Mouse (Mus musculus) forebrain, embryonic 13.5 days (tissue): ENCODE results near the gene Mfap4. TPM values are rescaled to one million over a fixed set of nuclear protein-coding genes. Genes with fewer than 3 reads are reported as not detected.

ENCODE experiments used
- ATAC-seq: fragments of 200-750 bp; cut with Nextera tagmentation; 2 replicates; pipeline ENCODE4 v1.8.0; 2017
- H3K27ac ChIP-seq: fragments of 300-500 bp; sonication (generic); 2 replicates; pipeline ENCODE4 v1.5.1; 2015; ENCODE audit warnings: inconsistent platforms, mild to moderate bottlenecking, moderate library complexity
- H3K27me3 ChIP-seq: fragments of 300-500 bp; sonication (generic); 2 replicates; pipeline ENCODE4 v1.6.1; 2015; ENCODE audit warnings: mild to moderate bottlenecking, inconsistent platforms
- H3K36me3 ChIP-seq: fragments of 300-500 bp; sonication (generic); 2 replicates; pipeline ENCODE4 v1.6.1; 2015; ENCODE audit warnings: mild to moderate bottlenecking, inconsistent platforms; ENCODE audit not compliant: poor library complexity, severe bottlenecking
- H3K4me1 ChIP-seq: fragments of 300-500 bp; sonication (generic); 2 replicates; pipeline ENCODE4 v1.6.1; 2015; ENCODE audit warnings: inconsistent platforms
- H3K4me2 ChIP-seq: fragments of 300-500 bp; sonication (generic); 2 replicates; pipeline ENCODE4 v1.6.1; 2015; ENCODE audit warnings: inconsistent platforms, mild to moderate bottlenecking, moderate library complexity
- H3K4me3 ChIP-seq: fragments of 300-500 bp; sonication (generic); 2 replicates; pipeline ENCODE4 v1.5.1; 2015; ENCODE audit warnings: mild to moderate bottlenecking, inconsistent platforms
- H3K9ac ChIP-seq: fragments of 300-500 bp; sonication (generic); 2 replicates; pipeline ENCODE4 v1.6.1; 2015; ENCODE audit warnings: mild to moderate bottlenecking, inconsistent platforms
- H3K9me3 ChIP-seq: fragments of 300-500 bp; sonication (generic); replicated peaks from 2 replicates; pipeline ENCODE4 v1.6.1; 2016; ENCODE audit warnings: inconsistent platforms
- WGBS: fragments of 180-500 bp; shearing (Covaris S2); methylation state at CpG from one replicate; pipeline ENCODE4 v1.1.7; 2015; 5-methylcytosine and 5-hydroxymethylcytosine counted together
- polyA plus RNA-seq: library from polyadenylated mRNA; unstranded; fragments of >200 nt; fragmentation: Nextera tagmentation; extraction: Ambion mirVana; gene quantifications from 2 replicates; pipeline ENCODE4 v1.2.1, GENCODE M21; 2015

Mfap4 gene
- polyA plus RNA-seq, 1 experiment from 2014 or later = 56.9 TPM

- Histone ChIP-seq H3K4me1 (peaks cover 33% of the 10 kb centered on the region), H3K9ac (no peak overlapping the region), H3K9me3 (no peaks in the 10 kb centered on the region), H3K4me2 (no peak overlapping the region), H3K27ac (no peak overlapping the region), H3K4me3 (no peak overlapping the region), H3K27me3 (no peaks in the 10 kb centered on the region), H3K36me3 (peaks cover 21% of the 10 kb centered on the region)
- no peak for ATAC-seq
- 88% methylated on average over 2 of the region's 2 CpGs for WGBS
Measured at GRCm38 (mm10) chr11:61495528-61495927, 10.3 kb downstream of the Mfap4 start.

GRCm38 (mm10) chr11:61497490-61497889 is 12.3 kb downstream of the Mfap4 start:
- Histone ChIP-seq H3K9ac (no peak overlapping the region), H3K27ac (no peak overlapping the region), H3K4me2 (no peak overlapping the region), H3K27me3 (no peaks in the 10 kb centered on the region), H3K9me3 (no peaks in the 10 kb centered on the region), H3K4me3 (no peak overlapping the region), H3K4me1 (peaks cover 19% of the 10 kb centered on the region), H3K36me3 (0 out of 2 replicates have a peak, but pooled peaks cover 3% of the 10 kb centered on the region)
- 70% methylated on average over 1 of the region's 1 CpGs for WGBS
- ATAC-seq = no peak

GRCm38 (mm10) chr11:61498736-61499504 is 13.7 kb downstream of the Mfap4 start:
- H3K27me3 ChIP-seq = no peaks in the 10 kb centered on the region
- H3K27ac ChIP-seq = no peak overlapping the region
- no peak overlapping the region for H3K4me2 ChIP-seq
- H3K9ac ChIP-seq = no peak overlapping the region
- peaks cover 9% of the 10 kb centered on the region for H3K4me1 ChIP-seq
- no peaks in the 10 kb centered on the region for H3K9me3 ChIP-seq
- 88% methylated on average over 6 of the region's 6 CpGs for WGBS
- no peak overlapping the region for H3K4me3 ChIP-seq
- H3K36me3 ChIP-seq = no peaks in the 10 kb centered on the region
- no peak for ATAC-seq

GRCm38 (mm10) chr11:61503933-61504332 is 18.7 kb downstream of the Mfap4 start:
- H3K27me3 ChIP-seq = no peaks in the 10 kb centered on the region
- 0 out of 2 replicates have a peak, but pooled peaks cover 3% of the 10 kb centered on the region for H3K36me3 ChIP-seq
- H3K4me2 ChIP-seq = peak overlapping the region; percentile 74; the same call in 1 of the 2 replicates
- WGBS = 79% methylated on average over 8 of the region's 8 CpGs
- H3K4me3 ChIP-seq = peak overlapping the region; percentile 66; the same call in 1 of the 2 replicates
- no peaks in the 10 kb centered on the region for H3K9me3 ChIP-seq
- peaks cover 20% of the 10 kb centered on the region for H3K4me1 ChIP-seq
- no peak overlapping the region for H3K9ac ChIP-seq
- no peak for ATAC-seq
- H3K27ac ChIP-seq = 0 out of 2 replicates have a peak overlapping the region, but pooled peaks have one; percentile 72

- no peaks in the 10 kb centered on the region for H3K27me3 ChIP-seq
- H3K36me3 ChIP-seq = peaks cover 11% of the 10 kb centered on the region
- peak; percentile 93 for ATAC-seq
- peak within 1 kb of the TSS; percentile 72 for H3K27ac ChIP-seq
- H3K9me3 ChIP-seq = no peaks in the 10 kb centered on the region
- peaks cover 20% of the 10 kb centered on the region for H3K4me1 ChIP-seq
- peak within 1 kb of the TSS; percentile 66 for H3K4me3 ChIP-seq
- WGBS = under 1% methylated on average over 39 of the region's 39 CpGs
- peak within 1 kb of the TSS; percentile 83 for H3K9ac ChIP-seq
- H3K4me2 ChIP-seq = peak within 1 kb of the TSS; percentile 74
Measured at GRCm38 (mm10) chr11:61504713-61505257, 19.6 kb downstream of the Mfap4 start, which contains the start of gene B9d1. TSS of gene B9d1 (plus strand) at chr11:61505144.

- Histone ChIP-seq H3K27ac (no peak overlapping the region), H3K9me3 (no peaks in the 10 kb centered on the region), H3K4me1 (no peaks in the 10 kb centered on the region), H3K36me3 (peaks cover 74% of the 10 kb centered on the region), H3K27me3 (no peaks in the 10 kb centered on the region), H3K9ac (no peak overlapping the region), H3K4me3 (no peak overlapping the region), H3K4me2 (no peak overlapping the region)
- WGBS = 37% methylated on average over 3 of the region's 3 CpGs
- no peak for ATAC-seq
Measured at GRCm38 (mm10) chr11:61514953-61515352, 29.7 kb downstream of the Mfap4 start.

- peaks cover 82% of the 10 kb centered on the region for H3K36me3 ChIP-seq
- no peaks in the 10 kb centered on the region for H3K27me3 ChIP-seq
- H3K9me3 ChIP-seq = no peaks in the 10 kb centered on the region
- WGBS = 90% methylated on average over 1 of the region's 1 CpGs
- no peak overlapping the region for H3K27ac ChIP-seq
- H3K4me2 ChIP-seq = no peak overlapping the region
- H3K4me1 ChIP-seq = no peaks in the 10 kb centered on the region
- no peak for ATAC-seq
- H3K4me3 ChIP-seq = no peak overlapping the region
- no peak overlapping the region for H3K9ac ChIP-seq
Measured at GRCm38 (mm10) chr11:61517971-61518370, 32.7 kb downstream of the Mfap4 start.

- no peak overlapping the region for H3K9ac ChIP-seq
- H3K4me3 ChIP-seq = no peak overlapping the region
- no peaks in the 10 kb centered on the region for H3K9me3 ChIP-seq
- no peaks in the 10 kb centered on the region for H3K4me1 ChIP-seq
- WGBS = 95% methylated on average over 3 of the region's 3 CpGs
- ATAC-seq = no peak
- H3K27ac ChIP-seq = no peak overlapping the region
- H3K36me3 ChIP-seq = peaks cover 79% of the 10 kb centered on the region
- H3K4me2 ChIP-seq = no peak overlapping the region
- no peaks in the 10 kb centered on the region for H3K27me3 ChIP-seq
Measured at GRCm38 (mm10) chr11:61518871-61519270, 33.6 kb downstream of the Mfap4 start.

GRCm38 (mm10) chr11:61519484-61520107 is 34.4 kb downstream of the Mfap4 start:
- H3K27me3 ChIP-seq = no peaks in the 10 kb centered on the region
- no peak overlapping the region for H3K9ac ChIP-seq
- H3K4me2 ChIP-seq = no peak overlapping the region
- 98% methylated on average over 3 of the region's 3 CpGs for WGBS
- no peak for ATAC-seq
- no peak overlapping the region for H3K4me3 ChIP-seq
- H3K36me3 ChIP-seq = peaks cover 82% of the 10 kb centered on the region
- no peak overlapping the region for H3K27ac ChIP-seq
- H3K9me3 ChIP-seq = no peaks in the 10 kb centered on the region
- no peaks in the 10 kb centered on the region for H3K4me1 ChIP-seq

- H3K4me2 ChIP-seq = no peak overlapping the region
- H3K27ac ChIP-seq = no peak overlapping the region
- H3K9ac ChIP-seq = no peak overlapping the region
- H3K4me1 ChIP-seq = peaks cover 11% of the 10 kb centered on the region
- no peak overlapping the region for H3K4me3 ChIP-seq
- H3K36me3 ChIP-seq = peaks cover 47% of the 10 kb centered on the region
- 90% methylated on average over 1 of the region's 1 CpGs for WGBS
- no peaks in the 10 kb centered on the region for H3K27me3 ChIP-seq
- ATAC-seq = no peak
- H3K9me3 ChIP-seq = no peaks in the 10 kb centered on the region
Measured at GRCm38 (mm10) chr11:61526872-61527271, 41.6 kb downstream of the Mfap4 start.

- Histone ChIP-seq H3K9me3 (no peaks in the 10 kb centered on the region), H3K36me3 (peaks cover 33% of the 10 kb centered on the region), H3K4me3 (no peak overlapping the region), H3K27ac (peak overlapping the region; percentile 2), H3K27me3 (no peaks in the 10 kb centered on the region), H3K4me1 (peaks cover 11% of the 10 kb centered on the region), H3K9ac (0 out of 2 replicates have a peak overlapping the region, but pooled peaks have one; percentile 5), H3K4me2 (no peak overlapping the region)
- 0 out of 2 replicates have a peak, but pooled peaks have one; percentile 21 for ATAC-seq
- WGBS = 42% methylated on average over 4 of the region's 4 CpGs
Measured at GRCm38 (mm10) chr11:61529268-61529713, 44.1 kb downstream of the Mfap4 start.

- Histone ChIP-seq H3K9me3 (no peaks in the 10 kb centered on the region), H3K27ac (no peak overlapping the region), H3K27me3 (no peaks in the 10 kb centered on the region), H3K4me2 (no peak overlapping the region), H3K4me1 (peaks cover 11% of the 10 kb centered on the region), H3K9ac (no peak overlapping the region), H3K4me3 (no peak overlapping the region), H3K36me3 (peaks cover 26% of the 10 kb centered on the region; the same call in 1 of the 2 replicates)
- ATAC-seq = no peak
- 94% methylated on average over 2 of the region's 2 CpGs for WGBS
Measured at GRCm38 (mm10) chr11:61532820-61533219, 47.6 kb downstream of the Mfap4 start.
